Mouse (Mus musculus) CH12.LX (cell line): Measurements from ENCODE around the gene Dmxl2. TPM values are rescaled to one million over a fixed set of nuclear protein-coding genes. Genes with fewer than 3 reads are reported as not detected.

Experiments
- DNase-seq: peaks from one replicate; pipeline ENCODE4 v3.0.0-alpha.2; 2013; ENCODE audit errors: extremely low read depth
- H3K27ac ChIP-seq: 2 replicates; pipeline ENCODE4 v1.5.1; 2012; ENCODE audit warnings: low read depth, mild to moderate bottlenecking, control low read depth, moderate library complexity; ENCODE audit not compliant: insufficient read depth
- H3K27me3 ChIP-seq: replicated peaks from 2 replicates; pipeline ENCODE3; 2012; ENCODE audit warnings: inconsistent platforms
- H3K36me3 ChIP-seq, 2 experiments: replicated peaks in 1 of 2; 2 replicates each; pipeline versions ENCODE3 to v1.6.1; 2012; ENCODE audit warnings: inconsistent platforms in 1 of 2, low read length in 1 of 2, mild to moderate bottlenecking in 1 of 2, mixed read lengths in 1 of 2, moderate library complexity in 1 of 2; ENCODE audit not compliant: control insufficient read depth in 1 of 2, insufficient read depth in 1 of 2
- H3K4me1 ChIP-seq, 2 experiments: 2 replicates each; pipeline ENCODE4 v1.6.1; 2012; ENCODE audit warnings: inconsistent platforms in 1 of 2, moderate library complexity in 1 of 2; ENCODE audit not compliant: insufficient read depth in 2 of 2, control insufficient read depth in 1 of 2
- H3K4me2 ChIP-seq: 2 replicates; pipeline ENCODE4 v1.6.1; 2012; ENCODE audit warnings: low read depth, mild to moderate bottlenecking, control low read depth; ENCODE audit not compliant: poor library complexity, insufficient read depth, severe bottlenecking
- H3K4me3 ChIP-seq, 3 experiments: fragments of 150-350 bp in 1 of 3; sonication (generic) in 1 of 3; replicated peaks in 1 of 3; 2 replicates each; pipeline versions ENCODE3 to v1.5.1; 2011 to 2012; ENCODE audit warnings: low read depth in 2 of 3, low read length in 2 of 3, mild to moderate bottlenecking in 2 of 3, moderate library complexity in 2 of 3, control low read depth in 1 of 3, improper control_type of control experiment in 1 of 3, inconsistent platforms in 1 of 3, mixed read lengths in 1 of 3; ENCODE audit not compliant: poor library complexity in 1 of 3
- H3K79me2 ChIP-seq: replicated peaks from 2 replicates; pipeline ENCODE4 v1.6.1; 2012; ENCODE audit warnings: mild to moderate bottlenecking, moderate library complexity; ENCODE audit not compliant: control insufficient read depth, poor library complexity, insufficient read depth, severe bottlenecking; ENCODE audit errors: extremely low read depth
- H3K9ac ChIP-seq: 2 replicates; pipeline ENCODE4 v1.6.1; 2012; ENCODE audit warnings: low read depth, mild to moderate bottlenecking, control low read depth, moderate library complexity; ENCODE audit not compliant: insufficient read depth
- H3K9me3 ChIP-seq: replicated peaks from 2 replicates; pipeline ENCODE3; 2012; ENCODE audit warnings: low read length, inconsistent platforms, mixed read lengths
- BHLHE40 ChIP-seq: IDR thresholded peaks from 2 replicates; pipeline ENCODE4 v1.6.1; 2011; ENCODE audit warnings: mild to moderate bottlenecking, low read depth, low read length, improper control_type of control experiment
- CHD1 ChIP-seq: IDR thresholded peaks from 2 replicates; pipeline ENCODE4 v1.6.1; 2012; ENCODE audit warnings: low read depth, low read length, improper control_type of control experiment, inconsistent platforms
- ELF1 ChIP-seq: IDR thresholded peaks from 2 replicates; pipeline ENCODE4 v1.6.1; 2014; ENCODE audit warnings: low read depth, mild to moderate bottlenecking, inconsistent platforms, low read length, improper control_type of control experiment
- ETS1 ChIP-seq: conservative IDR thresholded peaks from 2 replicates; pipeline ENCODE4 v1.6.1; 2012; ENCODE audit warnings: low read depth, mild to moderate bottlenecking, inconsistent platforms, low read length, improper control_type of control experiment, moderate library complexity
- GABPA ChIP-seq: IDR thresholded peaks from 2 replicates; pipeline ENCODE4 v1.6.1; 2012; ENCODE audit warnings: low read depth, low read length, improper control_type of control experiment, inconsistent platforms; ENCODE audit not compliant: insufficient replicate concordance
- IRF4 ChIP-seq: IDR thresholded peaks from 2 replicates; pipeline ENCODE4 v1.6.1; 2014; ENCODE audit warnings: low read depth, mild to moderate bottlenecking, inconsistent platforms, low read length, improper control_type of control experiment
- MAFK ChIP-seq: IDR thresholded peaks from 2 replicates; pipeline ENCODE4 v1.6.1; 2011; ENCODE audit warnings: low read length, improper control_type of control experiment; ENCODE audit not compliant: insufficient replicate concordance
- PAX5 ChIP-seq: IDR thresholded peaks from 2 replicates; pipeline ENCODE4 v1.6.1; 2012; ENCODE audit warnings: low read length, inconsistent platforms, mixed read lengths
- POLR2AphosphoS2 ChIP-seq: IDR thresholded peaks from 2 replicates; pipeline ENCODE4 v1.6.1; 2011; ENCODE audit warnings: low read depth, low read length, improper control_type of control experiment
- RAD21 ChIP-seq: IDR thresholded peaks from 2 replicates; pipeline ENCODE4 v1.6.1; 2011; ENCODE audit warnings: low read depth, mild to moderate bottlenecking, low read length, improper control_type of control experiment, moderate library complexity
- SIN3A ChIP-seq: IDR thresholded peaks from 2 replicates; pipeline ENCODE4 v1.6.1; 2012; ENCODE audit warnings: low read length, improper control_type of control experiment, inconsistent platforms
- SMC3 ChIP-seq: IDR thresholded peaks from 2 replicates; pipeline ENCODE4 v1.6.1; 2011; ENCODE audit warnings: low read depth, low read length, improper control_type of control experiment
- TBP ChIP-seq: conservative IDR thresholded peaks from 2 replicates; pipeline ENCODE4 v1.6.1; 2011; ENCODE audit warnings: low read depth, low read length, improper control_type of control experiment
- ZKSCAN1 ChIP-seq: IDR thresholded peaks from 2 replicates; pipeline ENCODE4 v1.6.1; 2012; ENCODE audit warnings: low read depth, inconsistent platforms, low read length, improper control_type of control experiment, borderline replicate concordance
- dilution Hi-C: fragments of 300-500 bp; cut with MboI; formaldehyde crosslinking; loops from 2 replicates; pipeline ENCODE4 v1.14.3; 2020; ENCODE audit warnings: low sequenced_read_pairs; ENCODE audit not compliant: extremely low pct_unique_long_range_greater_than_20kb, extremely low pct_ligation_motif_present
- in situ Hi-C: fragments of 300-500 bp; cut with MboI; formaldehyde crosslinking; loops from 3 replicates; pipeline ENCODE4 v1.14.3; 2019; ENCODE audit warnings: low sequenced_read_pairs, low pct_ligation_motif_present, low pct_unique_long_range_greater_than_20kb, mixed read lengths
- polyA plus RNA-seq: library from polyadenylated mRNA; unstranded; fragments of >175 nt; gene quantifications from 2 replicates; pipeline ENCODE4 v1.2.1, GENCODE M21; 2012; ENCODE audit warnings: low read depth; ENCODE audit not compliant: insufficient read length
- total RNA-seq, 2 experiments: library from RNA; depleted of rRNA; stranded (reverse); fragments of 300-350 nt in 1 of 2; fragments of >200 nt in 1 of 2; gene quantifications; 2 replicates each; pipeline ENCODE4 v1.2.3; 2012 to 2014

Gene Dmxl2
- total and polyA plus RNA-seq, 3 experiments: 21.8 to 23.7 (median 22.5) TPM

DNA sequence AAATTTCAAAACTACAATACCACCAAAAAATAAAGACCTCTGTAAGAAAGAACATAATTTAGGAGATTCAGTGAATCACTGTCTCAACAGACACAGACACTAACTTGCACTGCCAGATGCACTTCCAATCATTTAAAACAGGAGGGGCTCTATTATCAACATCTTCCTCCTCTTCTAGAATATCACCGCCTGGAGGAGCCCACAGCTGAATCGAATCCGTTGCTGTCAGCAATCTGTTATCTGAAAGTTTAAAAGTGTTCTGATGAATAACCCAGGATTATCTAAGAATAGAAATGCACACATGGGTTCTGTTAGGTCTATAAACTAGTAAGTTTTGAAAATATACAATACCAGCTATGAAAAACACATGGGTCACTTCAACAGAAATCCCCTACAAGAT is 28.6 kb downstream of the Dmxl2 start:
- Histone ChIP-seq H3K27me3 (no peaks in the 10 kb centered on the region), H3K36me3 (peaks cover 23 to 52% of the 10 kb centered on the region in 2 experiments), H3K9ac (no peak overlapping the region), H3K79me2 (no peaks in the 10 kb centered on the region), H3K27ac (no peak overlapping the region), H3K4me3 (no peak overlapping the region), H3K4me2 (no peak overlapping the region), H3K4me1 (peaks cover 2 to 42% of the 10 kb centered on the region in 2 experiments; a peak in 2 of 4 replicates), H3K9me3 (no peaks in the 10 kb centered on the region)
- dilution Hi-C loops: no loop called here
- no peak for DNase-seq
- TF ChIP-seq SMC3 (no peak), RAD21 (no peak), GABPA (no peak), ETS1 (no peak), SIN3A (no peak), ELF1 (no peak), POLR2AphosphoS2 (no peak), BHLHE40 (no peak), PAX5 (no peak), CHD1 (no peak)
- in situ Hi-C loops: no loop called here

DNA sequence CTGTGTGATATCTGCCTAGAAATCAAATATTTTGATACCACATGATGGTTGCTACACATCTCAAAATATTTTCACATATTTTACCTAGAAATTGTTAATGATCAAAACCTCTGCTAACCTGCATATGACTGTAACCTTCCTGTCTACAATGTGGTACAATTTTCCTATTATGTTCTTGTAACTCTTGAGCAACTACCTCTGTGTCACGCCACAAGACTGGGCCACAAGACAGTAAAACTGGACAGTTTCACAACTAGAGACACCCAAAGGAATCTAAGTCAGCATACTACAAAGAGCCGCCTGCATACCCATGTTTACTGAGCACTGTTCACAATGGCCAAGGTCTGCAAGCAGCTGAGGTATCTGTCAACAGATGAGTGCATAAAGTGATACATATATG is 32.1 kb downstream of the Dmxl2 start:
- TF ChIP-seq TBP (no peak), GABPA (no peak), MAFK (no peak), ETS1 (no peak), SIN3A (no peak), ELF1 (no peak), ZKSCAN1 (no peak), IRF4 (no peak), SMC3 (no peak)
- dilution Hi-C loops: no loop called here
- Histone ChIP-seq H3K27ac (no peak overlapping the region), H3K4me2 (no peak overlapping the region), H3K79me2 (no peaks in the 10 kb centered on the region), H3K4me3 (no peak overlapping the region), H3K9ac (no peak overlapping the region), H3K4me1 (peaks cover 2 to 34% of the 10 kb centered on the region in 2 experiments; a peak in 2 of 4 replicates), H3K36me3 (peaks cover 18 to 59% of the 10 kb centered on the region in 2 experiments), H3K9me3 (no peaks in the 10 kb centered on the region), H3K27me3 (no peaks in the 10 kb centered on the region)
- no peak for DNase-seq
- in situ Hi-C loops: no loop called here
